Mouse (Mus musculus) ovary, postnatal 10 days (tissue): Measurements from ENCODE around the gene Mapk8ip2.
"Not testable (repeated sequence)": the region's sequence is repeated elsewhere in the genome, so short reads cannot be mapped to it uniquely, and the experiment has no call there.

ENCODE experiments used
- DNase-seq: peaks from one replicate; pipeline ENCODE4 v3.0.0; 2022; ENCODE audit warnings: low spot score

Mapk8ip2 gene

DNA sequence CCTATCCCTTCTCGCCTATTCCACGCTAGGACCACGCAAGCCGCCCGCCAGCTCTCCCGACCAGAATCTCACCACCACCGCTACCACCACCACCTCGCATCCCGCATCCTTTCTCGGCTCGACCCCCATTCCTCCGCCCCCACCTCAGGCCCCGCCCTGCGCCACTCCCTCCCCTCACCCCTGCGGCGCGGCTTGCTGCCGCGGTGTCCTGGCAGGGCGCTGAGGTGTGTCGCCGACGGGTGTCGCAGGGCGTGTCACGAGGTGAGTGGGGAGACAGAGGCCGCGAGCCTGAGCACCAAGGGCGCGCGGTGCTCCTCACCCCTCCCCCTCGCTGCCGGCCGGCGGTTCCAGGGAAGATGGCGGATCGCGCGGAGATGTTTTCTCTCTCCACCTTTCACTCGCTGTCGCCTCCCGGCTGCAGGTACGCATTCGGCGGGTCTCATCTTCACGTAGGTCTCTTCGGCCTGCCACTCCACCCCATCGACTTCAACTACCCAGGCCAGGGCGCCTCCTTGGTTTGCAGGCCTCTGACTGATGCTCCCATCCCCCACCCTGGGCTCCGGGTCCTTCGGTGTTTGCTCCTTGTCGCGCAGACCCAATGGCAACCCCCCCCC lies at the start of gene Mapk8ip2:
Mapk8ip2 (plus strand) TSS at position 49 of the 614 bp plus-strand sequence.
- no peak for DNase-seq

DNA sequence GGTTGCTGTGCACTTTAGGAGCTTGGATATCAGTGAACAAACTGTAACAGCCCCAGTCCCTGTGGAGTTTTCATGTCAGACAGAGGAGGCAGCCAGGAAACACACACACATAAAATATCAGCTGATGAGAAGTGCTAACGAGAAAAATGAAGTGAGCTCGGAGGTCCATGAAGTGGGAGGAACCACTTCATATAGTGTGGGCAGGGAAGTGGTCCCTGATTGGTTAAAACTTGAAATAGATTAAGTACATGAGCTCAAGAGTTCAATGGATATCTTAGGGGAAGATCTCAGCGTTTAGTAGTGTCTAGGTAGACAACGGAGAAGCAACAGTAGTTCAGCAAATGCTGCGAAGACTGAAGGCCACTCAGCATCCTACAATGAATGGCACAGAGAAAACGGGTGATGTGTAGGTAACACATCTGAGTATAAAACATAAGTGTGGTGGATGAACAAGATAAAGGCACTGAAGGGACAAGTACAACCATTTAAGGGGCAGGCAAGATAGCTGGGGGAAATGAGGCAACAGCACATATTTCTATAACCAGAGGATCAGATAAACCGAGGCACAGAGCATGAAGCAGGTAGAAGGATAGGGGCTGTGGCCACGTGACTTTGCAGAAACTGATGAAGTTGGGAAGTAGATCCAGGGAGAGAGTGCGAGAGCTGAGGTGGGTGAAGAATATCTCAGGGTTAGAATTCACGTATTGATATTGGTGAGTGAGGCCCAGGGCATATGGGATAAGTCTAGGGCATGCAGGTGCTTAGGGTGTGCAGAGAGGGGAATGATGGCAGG lies 48.7 kb upstream of the Mapk8ip2 start:
- no peak for DNase-seq

DNA sequence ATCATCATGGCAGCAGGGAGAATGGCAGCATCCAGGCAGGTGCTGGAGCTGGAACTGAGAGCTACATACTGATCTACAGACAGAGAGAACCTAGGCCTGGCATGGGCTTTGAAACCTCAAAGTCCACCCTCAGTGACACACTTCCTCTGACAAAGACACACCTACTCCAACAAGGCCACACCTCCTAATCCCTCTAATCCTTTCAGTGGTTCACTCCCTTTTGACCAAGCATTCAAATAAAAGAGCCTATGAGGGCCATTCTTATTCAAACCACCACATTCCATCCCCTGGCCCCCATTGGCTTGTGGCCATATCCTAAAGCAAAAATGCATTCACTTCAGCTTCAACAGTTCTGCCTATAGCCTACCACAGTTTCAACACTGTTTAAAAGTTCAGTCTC lies 47.0 kb upstream of the Mapk8ip2 start:
- no peak for DNase-seq

DNA sequence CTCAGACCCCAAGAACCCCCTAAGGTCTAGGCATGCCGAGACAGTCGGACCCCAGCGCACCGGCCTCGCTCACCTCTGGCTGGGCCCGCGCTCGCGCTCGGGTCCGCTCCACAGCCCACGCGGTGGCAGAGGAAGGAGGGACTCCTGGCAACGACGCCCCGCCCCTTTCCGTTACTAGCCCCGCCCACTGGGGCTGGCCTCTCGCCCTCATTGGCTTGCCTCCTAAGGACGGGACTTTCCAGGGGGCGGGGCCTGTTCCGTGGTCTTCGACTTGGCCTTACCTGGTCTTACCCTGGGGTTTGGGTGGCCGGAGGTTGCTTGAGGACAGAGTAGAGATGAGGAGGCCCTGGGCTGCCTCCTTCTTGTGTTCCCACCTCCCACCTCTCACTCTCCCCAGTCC lies 43.6 kb upstream of the Mapk8ip2 start, which contains the start of gene Syce3:
Syce3 (minus strand) TSS at position 386 of the 400 bp plus-strand sequence.
- DNase-seq, result no peak

DNA sequence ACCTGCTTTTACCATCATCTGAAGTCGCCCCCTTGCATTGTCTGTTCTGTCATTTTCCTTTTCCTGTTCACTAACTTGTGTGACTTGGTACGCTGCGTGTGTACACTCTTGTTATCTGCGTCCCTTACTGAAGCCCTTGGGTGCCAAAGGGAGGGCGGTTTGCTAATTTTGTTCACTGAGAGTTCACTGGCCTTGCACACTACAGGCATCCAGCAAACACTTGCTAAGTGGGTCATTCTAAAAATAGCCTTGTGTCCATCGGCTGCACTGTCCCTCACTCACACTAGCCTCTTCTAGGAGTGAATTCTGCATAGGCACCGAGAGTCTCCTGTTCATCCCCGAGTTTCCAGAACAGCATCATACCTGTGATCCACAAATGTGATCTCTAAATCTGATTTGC lies 38.4 kb upstream of the Mapk8ip2 start:
- DNase-seq, result no peak

DNA sequence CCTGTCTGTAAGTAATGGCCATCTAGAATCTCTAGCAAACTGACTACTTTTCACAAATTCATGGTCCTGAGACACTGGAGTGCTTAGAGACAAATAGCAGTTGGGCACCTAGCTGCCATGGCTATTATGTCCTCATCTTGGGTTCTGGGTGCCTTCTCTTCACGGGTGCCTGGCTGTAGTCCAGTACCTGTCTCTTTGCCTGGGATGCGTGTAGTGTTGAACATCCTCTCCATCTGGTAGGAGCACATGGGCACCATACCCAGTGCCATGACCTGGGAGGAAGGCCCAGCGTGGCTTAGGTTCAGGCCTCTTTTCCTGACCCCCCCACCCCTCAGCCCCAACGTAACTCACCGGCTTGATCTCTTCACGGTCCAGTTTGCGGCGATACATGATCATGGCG lies 31.8 kb upstream of the Mapk8ip2 start:
- no peak for DNase-seq

DNA sequence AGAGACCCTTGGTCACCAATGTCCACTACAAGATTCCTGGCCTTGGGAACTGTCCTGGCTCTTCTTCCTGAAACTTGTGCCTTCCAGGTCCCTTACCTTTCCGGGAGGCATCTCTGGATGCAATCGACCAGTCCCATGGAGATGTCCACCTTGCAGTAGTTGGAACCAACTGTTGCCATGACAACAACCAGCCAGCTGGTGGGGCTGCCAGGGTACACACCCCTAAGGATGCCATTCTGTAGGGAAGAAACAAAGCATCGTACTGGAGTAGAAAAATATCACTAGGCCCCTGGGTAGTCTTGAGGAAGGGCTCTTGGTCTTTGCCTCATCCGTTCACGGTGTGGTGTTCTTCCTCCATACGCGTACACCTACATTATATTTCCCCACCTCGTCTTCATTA lies 29.1 kb upstream of the Mapk8ip2 start:
- no peak for DNase-seq

DNA sequence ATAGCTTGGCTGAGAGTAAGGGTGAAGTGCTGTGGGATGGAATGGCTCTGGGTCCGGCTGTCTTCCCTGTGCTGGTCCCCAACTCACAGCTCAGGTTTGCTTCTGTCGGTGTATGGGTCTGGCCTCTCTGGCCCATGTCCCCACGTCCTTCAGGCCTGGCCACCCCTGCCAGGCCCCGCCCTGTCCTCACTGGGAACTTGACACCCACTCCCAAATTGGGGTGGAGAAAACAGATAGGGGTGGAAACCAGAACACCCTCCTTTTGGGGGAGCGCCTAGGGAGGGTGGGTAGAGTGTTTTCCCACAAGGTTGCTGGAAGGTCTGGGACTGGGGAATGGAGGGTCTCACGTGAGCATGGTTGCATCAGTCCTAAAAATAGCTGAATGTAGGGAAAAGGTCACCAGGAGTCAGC lies 28.0 kb upstream of the Mapk8ip2 start, which contains the start of gene Cpt1b:
Cpt1b (minus strand) TSS at position 153 of the 411 bp plus-strand sequence.
- DNase-seq, result no peak

DNA sequence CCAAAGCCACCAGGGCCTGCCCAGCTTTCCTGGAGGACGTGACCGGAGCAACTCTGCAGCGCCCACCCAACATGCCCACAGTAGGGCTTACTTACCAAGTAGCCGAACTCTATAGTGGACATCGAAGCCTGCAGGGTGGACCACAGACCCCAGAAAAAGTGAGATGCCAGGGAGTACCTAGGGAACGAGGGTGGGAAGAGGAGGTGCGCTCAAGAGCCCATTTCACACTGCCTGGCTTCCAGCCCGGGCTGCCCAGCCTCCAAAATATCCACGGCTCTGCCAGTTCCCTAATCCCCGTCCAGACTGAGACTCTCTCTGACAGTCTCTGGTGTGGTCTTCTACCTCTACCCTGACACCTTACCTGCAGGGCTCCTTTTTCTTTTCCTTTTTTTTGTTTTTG lies 27.0 kb upstream of the Mapk8ip2 start:
- no peak for DNase-seq

DNA sequence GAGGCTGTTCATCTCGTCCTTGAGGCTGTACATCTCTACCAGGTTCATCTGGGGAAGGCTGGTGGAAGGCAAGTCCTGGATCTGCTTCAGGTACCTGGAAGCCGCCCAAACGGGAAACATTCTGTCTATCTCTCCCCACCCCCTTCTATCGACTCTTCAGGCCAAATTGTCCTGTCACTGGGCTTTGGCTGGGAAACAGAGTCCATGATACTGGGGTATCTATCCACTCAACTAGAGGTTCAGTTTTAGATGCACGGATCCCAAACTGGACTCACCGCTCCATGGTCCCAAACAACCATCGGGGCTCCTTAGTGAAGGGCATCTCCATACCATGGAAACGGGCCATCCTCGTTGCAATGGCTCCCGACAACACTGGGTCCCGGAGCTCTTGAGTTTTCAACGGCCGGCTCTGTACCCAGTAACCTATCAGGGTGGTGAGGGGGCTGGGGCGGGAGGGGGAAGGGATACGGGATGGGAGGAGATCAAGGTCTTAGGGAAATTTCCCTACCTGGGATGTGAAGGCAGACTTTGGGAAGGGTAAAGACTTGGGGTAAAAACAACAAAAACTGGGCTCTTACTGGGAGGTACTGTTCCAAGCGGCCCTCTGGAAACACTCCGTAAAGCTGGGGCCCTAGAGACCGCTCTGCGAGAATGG lies 25.4 kb upstream of the Mapk8ip2 start:
- no peak for DNase-seq

DNA sequence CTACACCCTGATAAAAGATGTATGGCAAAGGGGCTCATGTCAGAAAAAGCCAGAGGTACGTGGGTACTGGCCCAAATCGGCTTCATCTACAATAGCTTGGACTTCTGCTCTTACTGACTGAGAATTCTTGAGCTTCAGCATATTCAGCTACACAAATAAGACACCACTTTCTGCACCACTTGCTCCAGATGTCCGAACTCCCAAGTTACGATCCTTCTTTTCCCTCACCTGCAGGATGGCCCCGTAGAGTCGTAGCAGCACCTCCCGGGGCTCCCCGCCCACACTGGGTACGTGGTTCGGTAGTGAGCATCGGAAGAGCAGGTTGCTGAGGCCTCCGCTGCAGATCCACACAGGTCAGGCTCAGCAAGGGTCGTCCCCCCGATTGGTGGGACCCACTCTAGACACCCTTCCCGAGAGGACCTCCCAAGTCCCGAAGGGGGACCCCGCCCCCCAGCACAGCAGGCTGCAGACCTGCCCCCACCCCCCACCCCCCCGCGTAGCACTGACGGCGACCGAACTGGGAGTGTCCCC lies 24.8 kb upstream of the Mapk8ip2 start:
- DNase-seq, result no peak

DNA sequence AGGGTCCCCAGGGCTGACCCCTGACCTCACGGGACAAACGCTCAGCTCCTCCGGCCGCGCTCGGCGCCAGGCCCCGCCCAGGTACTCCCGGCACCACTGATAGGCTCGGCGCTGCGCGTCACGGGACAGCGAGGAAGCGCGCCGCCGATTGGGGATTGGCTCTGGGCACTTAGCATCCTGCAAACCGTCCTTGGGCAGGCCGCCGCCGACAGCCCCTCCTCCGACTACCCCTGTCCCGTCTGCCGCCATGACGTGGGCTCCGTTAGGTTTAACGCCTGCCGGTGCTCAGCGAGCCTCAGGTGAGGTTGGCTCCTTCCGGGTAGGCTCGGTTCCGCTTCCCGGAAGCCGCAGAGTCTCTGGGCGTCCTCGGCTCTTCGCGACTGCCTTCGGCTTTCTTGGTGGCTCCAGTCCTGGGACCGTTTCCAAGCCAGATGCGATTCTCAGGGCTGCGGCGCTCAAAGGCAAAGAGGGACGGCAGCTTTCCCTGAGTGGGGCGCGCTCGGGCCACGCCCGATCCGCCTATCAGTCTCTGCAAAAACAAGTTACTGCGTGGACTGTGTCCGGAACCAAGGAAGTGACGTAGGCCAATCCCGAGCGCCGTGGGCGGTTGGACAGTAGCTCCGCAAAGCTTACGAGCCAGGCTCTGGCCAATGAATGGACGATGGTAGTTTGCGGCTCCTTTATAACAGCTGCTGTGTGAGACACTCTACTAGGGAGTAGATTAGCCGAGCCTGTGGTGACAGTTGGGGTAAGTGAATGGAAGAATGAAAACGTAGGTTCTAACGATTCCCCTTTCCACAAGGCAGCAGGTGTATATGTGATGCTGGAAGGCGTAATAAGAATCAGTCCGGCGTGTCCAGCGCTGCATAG lies 24.1 kb upstream of the Mapk8ip2 start, which contains the start of the genes C730034F03Rik, Gm44502 and Chkb:
C730034F03Rik (plus strand) TSS at position 238 of the 870 bp plus-strand sequence.
Gm44502 (minus strand) TSS at position 345 of the 870 bp plus-strand sequence.
Chkb (minus strand) TSS at position 557 of the 870 bp plus-strand sequence.
- peak; percentile 75 for DNase-seq

DNA sequence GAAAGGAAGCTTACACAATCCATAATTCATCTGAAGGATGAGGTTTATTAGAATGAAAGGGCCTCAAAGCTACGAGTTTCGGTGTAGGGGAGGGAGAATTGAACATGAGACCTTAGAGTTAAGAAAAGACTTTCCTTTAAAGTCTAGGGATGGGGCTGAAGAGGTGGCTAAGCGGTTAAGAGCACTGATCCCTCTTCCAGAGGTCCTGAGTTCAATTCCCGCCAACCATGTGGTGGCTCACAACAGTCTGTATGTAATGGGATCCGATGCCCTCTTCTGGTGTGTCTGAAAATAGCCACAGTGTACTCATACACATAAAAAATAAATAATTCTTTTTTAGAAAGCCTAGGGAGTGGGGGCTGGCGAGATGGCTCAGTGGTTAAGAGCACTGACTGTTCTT lies 23.4 kb upstream of the Mapk8ip2 start:
- no peak for DNase-seq

DNA sequence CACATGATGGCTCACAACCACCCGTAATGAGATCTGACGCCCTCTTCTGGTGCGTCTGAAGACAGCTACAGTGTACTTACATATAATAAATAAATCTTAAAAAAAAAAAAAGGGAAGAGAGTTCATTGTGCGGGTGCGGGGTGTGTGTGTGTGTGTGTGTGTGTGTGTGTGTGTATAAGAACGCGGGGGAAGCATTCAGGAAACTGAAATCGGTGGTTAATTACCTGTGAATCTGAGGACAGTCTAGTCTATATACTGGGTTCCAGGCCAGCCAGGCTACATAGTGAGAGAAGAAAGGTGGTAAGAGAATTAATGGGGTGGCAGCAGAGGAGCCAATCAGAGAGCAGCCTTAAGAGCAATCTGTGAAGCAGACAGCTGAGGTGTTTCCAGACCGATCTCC lies 22.9 kb upstream of the Mapk8ip2 start:
- not testable (repeated sequence) for DNase-seq

DNA sequence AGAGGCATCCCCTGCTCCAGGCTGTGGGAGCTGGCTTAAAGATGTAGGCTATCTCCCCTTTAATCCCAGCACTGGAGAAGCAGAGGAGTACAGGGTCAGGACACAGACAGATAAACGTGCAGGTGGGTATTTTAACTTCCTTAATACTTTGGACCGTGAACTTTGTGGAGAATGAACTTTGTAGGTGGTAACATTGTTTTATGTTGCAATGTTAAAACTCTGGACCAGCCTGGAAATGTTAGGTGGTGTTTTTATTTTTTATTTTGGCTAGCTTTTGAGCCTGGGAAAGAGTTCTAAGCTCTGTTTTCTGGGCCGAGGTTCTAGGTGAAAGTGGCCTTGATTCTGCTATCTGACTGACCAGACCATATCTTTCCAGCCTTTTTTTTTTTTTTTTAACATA lies 22.4 kb upstream of the Mapk8ip2 start:
- DNase-seq, result no peak

DNA sequence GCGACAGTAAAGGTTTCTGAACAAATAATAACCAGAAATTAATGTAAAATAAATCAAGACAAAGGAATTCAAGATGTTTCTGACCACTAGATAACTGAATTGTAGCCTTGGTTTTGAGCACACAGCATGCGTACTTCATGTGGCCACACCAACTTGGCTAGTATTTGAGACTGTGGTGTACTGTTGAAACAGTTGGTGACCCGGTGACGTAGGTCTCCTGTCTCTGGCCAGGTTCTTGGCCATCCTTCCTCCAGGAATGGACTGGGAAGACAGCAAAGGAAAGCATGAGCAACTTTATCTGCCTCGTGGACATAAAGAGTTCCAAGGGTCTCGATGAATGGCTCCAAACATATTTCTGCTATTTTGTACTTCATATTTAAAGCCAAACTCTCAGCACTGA lies 21.9 kb upstream of the Mapk8ip2 start:
- DNase-seq, result no peak

DNA sequence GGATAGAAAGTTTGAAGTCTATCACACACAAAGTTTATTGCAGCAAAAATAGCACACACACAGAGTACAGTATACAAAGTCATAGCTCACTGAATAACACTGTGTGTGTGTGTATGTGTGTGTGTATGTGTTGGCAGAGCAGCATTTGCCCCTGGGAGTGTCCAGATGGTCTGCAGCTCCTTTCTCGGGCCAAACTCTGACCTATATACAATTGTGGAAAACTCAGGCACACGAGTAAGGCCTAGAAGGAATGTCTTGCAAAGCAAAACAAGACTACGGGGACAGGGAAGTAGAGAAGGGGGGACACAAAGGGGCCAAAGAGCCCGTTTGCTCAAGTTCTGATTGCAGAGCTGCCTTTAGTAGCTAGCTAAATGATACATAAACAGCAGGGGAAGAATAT lies 20.8 kb upstream of the Mapk8ip2 start:
- no peak for DNase-seq

DNA sequence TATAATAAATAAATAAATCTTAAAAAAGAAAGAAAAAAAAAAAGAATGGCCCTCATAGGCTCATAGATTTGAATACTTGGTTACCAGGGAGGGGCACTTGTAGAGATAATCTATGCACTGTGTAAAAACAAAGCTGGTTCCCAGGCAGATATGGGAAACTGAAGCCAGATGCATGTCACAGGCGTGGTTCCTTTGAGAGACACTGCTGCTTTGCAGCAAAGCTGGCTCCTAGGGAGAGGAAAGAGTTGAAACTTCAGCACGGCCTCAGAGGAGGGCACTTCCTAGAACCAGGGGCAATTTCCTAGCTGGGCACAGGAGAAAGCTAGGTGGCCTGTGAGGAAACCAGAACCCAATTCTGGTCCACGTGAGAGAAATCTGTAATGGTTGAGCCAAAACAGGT lies 19.6 kb upstream of the Mapk8ip2 start:
- DNase-seq, result no peak

DNA sequence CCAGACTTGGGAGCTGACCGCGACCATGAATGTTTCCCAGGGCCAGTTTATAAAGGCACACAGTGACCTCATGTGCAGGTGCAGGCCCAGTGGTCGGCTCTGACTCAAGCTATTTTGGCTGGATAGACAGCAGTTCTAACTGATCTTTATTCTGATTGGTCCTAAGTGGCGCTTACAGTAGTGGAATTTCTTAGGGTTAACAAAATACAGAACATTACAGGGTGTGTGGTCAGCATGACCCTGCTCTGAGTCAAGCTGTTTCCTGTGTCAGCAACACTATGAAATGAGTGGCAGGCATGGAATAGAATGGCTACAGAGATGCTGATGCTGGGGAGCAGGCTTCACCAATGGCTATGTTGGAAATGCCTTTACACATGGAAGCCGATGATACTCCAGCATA lies 17.8 kb upstream of the Mapk8ip2 start:
- no peak for DNase-seq

DNA sequence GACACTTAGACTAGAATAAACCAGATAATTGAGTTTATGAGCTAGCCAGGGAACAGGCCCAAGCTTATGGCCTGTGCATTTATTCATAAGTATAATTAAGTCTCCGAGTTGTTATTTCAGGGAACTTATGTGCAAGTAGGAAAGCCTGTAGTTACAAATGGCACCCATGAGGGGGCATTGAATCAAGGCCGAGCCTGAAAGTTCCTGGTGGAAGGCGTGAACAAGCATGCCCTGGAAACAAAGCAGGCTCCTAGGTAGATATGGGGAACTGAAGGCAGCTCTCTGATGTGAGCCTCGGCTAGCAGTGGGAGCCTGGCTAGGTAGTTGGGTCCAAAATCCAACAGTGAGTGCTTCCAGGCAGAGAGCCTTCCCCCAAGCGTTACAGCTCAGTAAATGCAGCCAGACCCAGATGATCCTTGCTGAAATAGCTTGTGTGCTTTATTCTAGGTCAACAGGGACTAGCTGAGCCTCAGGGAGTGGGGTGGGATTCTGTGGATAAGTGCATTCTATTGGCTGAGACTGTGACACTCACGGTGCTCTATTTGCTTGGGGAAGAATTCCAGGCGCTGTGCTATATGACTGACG lies 11.1 kb upstream of the Mapk8ip2 start:
- DNase-seq, result no peak
